Mouse (Mus musculus): ENCODE results near the gene Slc16a14.

GRCm38 (mm10) chr1:84882937-84883336 is 52.0 kb downstream of the Slc16a14 start:
- no peak for TF ChIP-seq CTCF (IDR thresholded peaks at IDR 0.05; ENCODE audit: insufficient read depth, low read depth, low read length)
- TF ChIP-seq POLR2A (IDR thresholded peaks at IDR 0.05; ENCODE audit: insufficient read depth, low read depth, low read length) = no peak

Data from olfactory bulb, adult 2 months (tissue).